Mouse (Mus musculus) forebrain, embryonic 14.5 days (tissue): ENCODE data around the gene Itfg1. TPM values are rescaled to one million over a fixed set of nuclear protein-coding genes. Genes with fewer than 3 reads are reported as not detected.

Experiments
- ATAC-seq: fragments of 200-750 bp; cut with Nextera tagmentation; 2 replicates; pipeline ENCODE4 v1.8.0; 2017; ENCODE audit warnings: mild to moderate bottlenecking, moderate library complexity
- DNase-seq: peaks from one replicate; pipeline ENCODE4 v3.0.0-alpha.2; 2015; ENCODE audit warnings: low spot score
- H3K27ac ChIP-seq: fragments of 300-500 bp; sonication (generic); 2 replicates; pipeline ENCODE4 v1.5.1; 2014; ENCODE audit warnings: low read depth, mild to moderate bottlenecking, control low read depth, low read length, moderate library complexity
- H3K27me3 ChIP-seq: fragments of 300-500 bp; sonication (generic); replicated peaks from 2 replicates; pipeline ENCODE4 v1.6.1; 2014; ENCODE audit warnings: low read length, control low read depth, mixed read lengths; ENCODE audit not compliant: control insufficient read depth, insufficient read depth
- H3K36me3 ChIP-seq: fragments of 300-500 bp; sonication (generic); 2 replicates; pipeline ENCODE4 v1.6.1; 2014; ENCODE audit warnings: low read length, control low read depth; ENCODE audit not compliant: control insufficient read depth, insufficient read depth
- H3K4me1 ChIP-seq: fragments of 300-500 bp; sonication (generic); 2 replicates; pipeline ENCODE4 v1.6.1; 2014; ENCODE audit warnings: antibody characterized with exemption, low read length, control low read depth; ENCODE audit not compliant: control insufficient read depth, insufficient read depth
- H3K4me2 ChIP-seq: fragments of 300-500 bp; sonication (generic); 2 replicates; pipeline ENCODE4 v1.6.1; 2014; ENCODE audit warnings: mild to moderate bottlenecking, control low read depth, low read length
- H3K4me3 ChIP-seq: fragments of 300-500 bp; sonication (generic); 2 replicates; pipeline ENCODE4 v1.5.1; 2014; ENCODE audit warnings: low read depth, low read length, control low read depth
- H3K9ac ChIP-seq: fragments of 300-500 bp; sonication (generic); 2 replicates; pipeline ENCODE4 v1.6.1; 2014; ENCODE audit warnings: mild to moderate bottlenecking, low read length, control low read depth, moderate library complexity
- H3K9me3 ChIP-seq: fragments of 300-500 bp; sonication (generic); replicated peaks from 2 replicates; pipeline ENCODE4 v1.6.1; 2016; ENCODE audit warnings: low read length, control low read depth, mixed read lengths; ENCODE audit not compliant: control insufficient read depth
- WGBS: fragments of 180-500 bp; shearing (Covaris S2); extraction: QIAGEN DNeasy Blood & Tissue Kit; methylation state at CpG from one replicate; pipeline ENCODE4 v1.1.7; 2014; 5-methylcytosine and 5-hydroxymethylcytosine counted together
- polyA plus RNA-seq: library from polyadenylated mRNA; unstranded; fragments of >200 nt; fragmentation: Nextera tagmentation; extraction: Ambion mirVana; gene quantifications from 2 replicates; pipeline ENCODE4 v1.2.1, GENCODE M21; 2014

Gene Itfg1
- polyA plus RNA-seq, 1 experiment from 2014 or later = 173 TPM

GRCm38 (mm10) chr8:85787909-85788308, 52.8 kb downstream of the Itfg1 start:
- Histone ChIP-seq H3K27ac (no peak overlapping the region), H3K9me3 (no peaks in the 10 kb centered on the region), H3K36me3 (no peaks in the 10 kb centered on the region), H3K9ac (no peak overlapping the region), H3K4me2 (no peak overlapping the region), H3K27me3 (no peaks in the 10 kb centered on the region), H3K4me3 (no peak overlapping the region), H3K4me1 (no peaks in the 10 kb centered on the region)
- 95% methylated on average over 3 of the region's 4 CpGs for WGBS
- DNase-seq (no peak), ATAC-seq (no peak)

GRCm38 (mm10) chr8:85785506-85785905, 55.2 kb downstream of the Itfg1 start:
- H3K4me1 ChIP-seq = no peaks in the 10 kb centered on the region
- no peaks in the 10 kb centered on the region for H3K27me3 ChIP-seq
- DNase-seq (no peak), ATAC-seq (no peak)
- no peak overlapping the region for H3K4me2 ChIP-seq
- no peak overlapping the region for H3K4me3 ChIP-seq
- 63% methylated on average over 1 of the region's 1 CpGs for WGBS
- H3K9ac ChIP-seq = no peak overlapping the region
- H3K9me3 ChIP-seq = no peaks in the 10 kb centered on the region
- H3K27ac ChIP-seq = no peak overlapping the region
- H3K36me3 ChIP-seq = no peaks in the 10 kb centered on the region; the same call in 1 of the 2 replicates

GRCm38 (mm10) chr8:85783871-85784270, 56.9 kb downstream of the Itfg1 start:
- no peak for ATAC-seq
- 88% methylated on average over 1 of the region's 1 CpGs for WGBS

GRCm38 (mm10) chr8:85780091-85780490, 60.6 kb downstream of the Itfg1 start:
- peak; percentile 49 for DNase-seq
- Histone ChIP-seq H3K27me3 (no peaks in the 10 kb centered on the region), H3K27ac (no peak overlapping the region), H3K4me2 (no peak overlapping the region), H3K9ac (no peak overlapping the region), H3K4me3 (no peak overlapping the region), H3K36me3 (no peaks in the 10 kb centered on the region; the same call in 1 of the 2 replicates), H3K9me3 (no peaks in the 10 kb centered on the region), H3K4me1 (no peaks in the 10 kb centered on the region)
- no peak for ATAC-seq
- 6% methylated on average over 3 of the region's 3 CpGs for WGBS

More at GRCm38 (mm10) chr8:85783871-85784270, 56.9 kb downstream of the Itfg1 start:
- Histone ChIP-seq H3K9me3 (no peaks in the 10 kb centered on the region), H3K27me3 (no peaks in the 10 kb centered on the region), H3K9ac (no peak overlapping the region), H3K4me3 (no peak overlapping the region), H3K36me3 (no peaks in the 10 kb centered on the region; the same call in 1 of the 2 replicates), H3K4me1 (no peaks in the 10 kb centered on the region), H3K4me2 (no peak overlapping the region), H3K27ac (no peak overlapping the region)
- no peak for DNase-seq

- DNase-seq = no peak
- H3K9me3 ChIP-seq = no peaks in the 10 kb centered on the region
- H3K4me3 ChIP-seq = no peak overlapping the region
- H3K9ac ChIP-seq = no peak overlapping the region
- WGBS = 96% methylated on average over 2 of the region's 2 CpGs
- no peaks in the 10 kb centered on the region for H3K27me3 ChIP-seq
- H3K4me1 ChIP-seq = no peaks in the 10 kb centered on the region
- no peak overlapping the region for H3K27ac ChIP-seq
- no peak overlapping the region for H3K4me2 ChIP-seq
- no peaks in the 10 kb centered on the region for H3K36me3 ChIP-seq
- no peak for ATAC-seq
Observed at GRCm38 (mm10) chr8:85745053-85745452, 95.7 kb downstream of the Itfg1 start.

GRCm38 (mm10) chr8:85730545-85730944, 110.2 kb downstream of the Itfg1 start:
- DNase-seq (no peak), ATAC-seq (no peak)
- Histone ChIP-seq H3K9me3 (no peaks in the 10 kb centered on the region), H3K4me3 (no peak overlapping the region), H3K27me3 (no peaks in the 10 kb centered on the region), H3K4me2 (no peak overlapping the region), H3K9ac (no peak overlapping the region), H3K36me3 (peaks cover 17% of the 10 kb centered on the region), H3K27ac (no peak overlapping the region), H3K4me1 (no peaks in the 10 kb centered on the region)
- 92% methylated on average over 3 of the region's 3 CpGs for WGBS

- Histone ChIP-seq H3K36me3 (peaks cover 17% of the 10 kb centered on the region), H3K4me1 (no peaks in the 10 kb centered on the region), H3K9ac (no peak overlapping the region), H3K4me2 (no peak overlapping the region), H3K9me3 (no peaks in the 10 kb centered on the region), H3K27me3 (no peaks in the 10 kb centered on the region), H3K27ac (no peak overlapping the region), H3K4me3 (no peak overlapping the region)
- DNase-seq (no peak), ATAC-seq (no peak)
- WGBS = 88% methylated on average over 5 of the region's 5 CpGs
Observed at GRCm38 (mm10) chr8:85717271-85717670, 123.5 kb downstream of the Itfg1 start.

GRCm38 (mm10) chr8:85716696-85717095, 124.0 kb downstream of the Itfg1 start:
- no peak overlapping the region for H3K4me3 ChIP-seq
- no peak for DNase-seq
- H3K27me3 ChIP-seq = no peaks in the 10 kb centered on the region
- H3K27ac ChIP-seq = no peak overlapping the region
- 95% methylated on average over 4 of the region's 4 CpGs for WGBS
- no peak for ATAC-seq
- peaks cover 14% of the 10 kb centered on the region for H3K36me3 ChIP-seq
- no peaks in the 10 kb centered on the region for H3K9me3 ChIP-seq
- no peak overlapping the region for H3K4me2 ChIP-seq
- no peak overlapping the region for H3K9ac ChIP-seq
- H3K4me1 ChIP-seq = no peaks in the 10 kb centered on the region

- Histone ChIP-seq H3K9ac (no peak overlapping the region), H3K4me3 (no peak overlapping the region), H3K27ac (no peak overlapping the region), H3K27me3 (no peaks in the 10 kb centered on the region), H3K36me3 (no peaks in the 10 kb centered on the region), H3K9me3 (no peaks in the 10 kb centered on the region), H3K4me2 (no peak overlapping the region), H3K4me1 (no peaks in the 10 kb centered on the region)
- WGBS = 85% methylated on average over 2 of the region's 2 CpGs
- no peak for DNase-seq
- ATAC-seq = no peak
Observed at GRCm38 (mm10) chr8:85706988-85707387, 133.7 kb downstream of the Itfg1 start.
